Mouse (Mus musculus): ENCODE measurements around the gene Srek1. TPM values are rescaled to one million over a fixed set of nuclear protein-coding genes. Genes with fewer than 3 reads are reported as not detected.

Srek1 gene
- polyA plus RNA-seq, 1 experiment from 2014 or later = 62.0 TPM

- Histone ChIP-seq H3K27ac (replicated peaks) (no peak overlapping the region), H3K4me3 (no peak overlapping the region), H3K9me3 (no peaks in the 10 kb centered on the region), H3K4me2 (no peak overlapping the region), H3K4me1 (replicated peaks) (peaks cover 7% of the 10 kb centered on the region; the same call in 1 of the 2 replicates), H3K36me3 (no peaks in the 10 kb centered on the region), H3K27me3 (no peaks in the 10 kb centered on the region), H3K9ac (no peak overlapping the region)
- 47% methylated on average over 7 of the region's 7 CpGs for WGBS
- no peak for ATAC-seq (ENCODE audit: low FRiP score, low read depth)
These were observed 64.0 kb downstream of the Srek1 start for GRCm38 (mm10) chr13:103710359-103710781.

- peak; percentile 15; the same call in 1 of the 2 replicates for ATAC-seq (ENCODE audit: low FRiP score, low read depth)
These were observed 68.9 kb downstream of the Srek1 start for GRCm38 (mm10) chr13:103705436-103705978.

GRCm38 (mm10) chr13:103703833-103704232, 70.6 kb downstream of the Srek1 start:
- H3K27me3 ChIP-seq = no peaks in the 10 kb centered on the region
- H3K4me1 ChIP-seq (replicated peaks) = no peaks in the 10 kb centered on the region; the same call in 1 of the 2 replicates
- H3K4me2 ChIP-seq = no peak overlapping the region
- no peaks in the 10 kb centered on the region for H3K9me3 ChIP-seq
- 68% methylated on average over 6 of the region's 6 CpGs for WGBS
- no peak for ATAC-seq (ENCODE audit: low FRiP score, low read depth)
- no peak overlapping the region for H3K27ac ChIP-seq (replicated peaks)
- no peak overlapping the region for H3K9ac ChIP-seq
- no peak overlapping the region for H3K4me3 ChIP-seq
- no peaks in the 10 kb centered on the region for H3K36me3 ChIP-seq

More at GRCm38 (mm10) chr13:103705436-103705978, 68.9 kb downstream of the Srek1 start:
- Histone ChIP-seq H3K36me3 (no peaks in the 10 kb centered on the region), H3K4me1 (replicated peaks) (no peaks in the 10 kb centered on the region; the same call in 1 of the 2 replicates), H3K4me2 (no peak overlapping the region), H3K4me3 (no peak overlapping the region), H3K9ac (no peak overlapping the region), H3K9me3 (no peaks in the 10 kb centered on the region), H3K27me3 (no peaks in the 10 kb centered on the region), H3K27ac (replicated peaks) (no peak overlapping the region)
- WGBS = 77% methylated on average over 6 of the region's 6 CpGs

- Histone ChIP-seq H3K4me1 (replicated peaks) (no peaks in the 10 kb centered on the region; the same call in 1 of the 2 replicates), H3K4me2 (no peak overlapping the region), H3K27ac (replicated peaks) (no peak overlapping the region), H3K27me3 (no peaks in the 10 kb centered on the region), H3K36me3 (no peaks in the 10 kb centered on the region), H3K9me3 (no peaks in the 10 kb centered on the region), H3K9ac (no peak overlapping the region), H3K4me3 (no peak overlapping the region)
- peak; percentile 77 for ATAC-seq (ENCODE audit: low FRiP score, low read depth)
- WGBS = 40% methylated on average over 7 of the region's 7 CpGs
These were observed 71.0 kb downstream of the Srek1 start for GRCm38 (mm10) chr13:103703386-103703785.

GRCm38 (mm10) chr13:103702266-103702665, 72.1 kb downstream of the Srek1 start:
- 90% methylated on average over 3 of the region's 3 CpGs for WGBS
- ATAC-seq (ENCODE audit: low FRiP score, low read depth) = no peak
- Histone ChIP-seq H3K36me3 (no peaks in the 10 kb centered on the region), H3K27ac (replicated peaks) (no peak overlapping the region), H3K9me3 (no peaks in the 10 kb centered on the region), H3K4me2 (no peak overlapping the region), H3K9ac (no peak overlapping the region), H3K4me3 (no peak overlapping the region), H3K4me1 (replicated peaks) (peaks cover 3% of the 10 kb centered on the region; the same call in 1 of the 2 replicates), H3K27me3 (no peaks in the 10 kb centered on the region)

GRCm38 (mm10) chr13:103700752-103701151, 73.7 kb downstream of the Srek1 start:
- Histone ChIP-seq H3K9me3 (no peaks in the 10 kb centered on the region), H3K27ac (replicated peaks) (no peak overlapping the region), H3K27me3 (no peaks in the 10 kb centered on the region), H3K36me3 (no peaks in the 10 kb centered on the region), H3K4me2 (no peak overlapping the region), H3K9ac (no peak overlapping the region), H3K4me1 (replicated peaks) (peaks cover 3% of the 10 kb centered on the region; the same call in 1 of the 2 replicates), H3K4me3 (no peak overlapping the region)
- WGBS = 66% methylated on average over 2 of the region's 2 CpGs
- ATAC-seq (ENCODE audit: low FRiP score, low read depth) = no peak

GRCm38 (mm10) chr13:103697993-103698392, 76.4 kb downstream of the Srek1 start:
- Histone ChIP-seq H3K36me3 (no peaks in the 10 kb centered on the region), H3K9ac (no peak overlapping the region), H3K27me3 (no peaks in the 10 kb centered on the region), H3K9me3 (no peaks in the 10 kb centered on the region), H3K27ac (replicated peaks) (no peak overlapping the region), H3K4me1 (replicated peaks) (0 out of 2 replicates have a peak, but pooled peaks cover 3% of the 10 kb centered on the region), H3K4me2 (no peak overlapping the region), H3K4me3 (no peak overlapping the region)
- ATAC-seq (ENCODE audit: low FRiP score, low read depth) = no peak
- WGBS = 76% methylated on average over 9 of the region's 9 CpGs

GRCm38 (mm10) chr13:103696164-103696563, 78.2 kb downstream of the Srek1 start:
- H3K9me3 ChIP-seq = no peaks in the 10 kb centered on the region

GRCm38 (mm10) chr13:103695456-103695855, 79.0 kb downstream of the Srek1 start:
- H3K36me3 ChIP-seq = no peaks in the 10 kb centered on the region
- no peak overlapping the region for H3K27ac ChIP-seq (replicated peaks)
- no peaks in the 10 kb centered on the region for H3K27me3 ChIP-seq
- H3K4me1 ChIP-seq (replicated peaks) = 0 out of 2 replicates have a peak, but pooled peaks cover 3% of the 10 kb centered on the region
- 0 out of 2 replicates have a peak, but pooled peaks have one; percentile 23 for ATAC-seq (ENCODE audit: low FRiP score, low read depth)
- H3K4me3 ChIP-seq = no peak overlapping the region
- 50% methylated on average over 6 of the region's 6 CpGs for WGBS
- no peak overlapping the region for H3K4me2 ChIP-seq
- no peak overlapping the region for H3K9ac ChIP-seq
- no peaks in the 10 kb centered on the region for H3K9me3 ChIP-seq

More at GRCm38 (mm10) chr13:103696164-103696563, 78.2 kb downstream of the Srek1 start:
- no peak for ATAC-seq (ENCODE audit: low FRiP score, low read depth)
- H3K4me1 ChIP-seq (replicated peaks) = 0 out of 2 replicates have a peak, but pooled peaks cover 3% of the 10 kb centered on the region
- no peak overlapping the region for H3K4me2 ChIP-seq
- no peak overlapping the region for H3K27ac ChIP-seq (replicated peaks)
- no peak overlapping the region for H3K9ac ChIP-seq
- WGBS = 35% methylated on average over 9 of the region's 9 CpGs
- no peak overlapping the region for H3K4me3 ChIP-seq
- no peaks in the 10 kb centered on the region for H3K27me3 ChIP-seq
- H3K36me3 ChIP-seq = no peaks in the 10 kb centered on the region

Other genes with a start within 250 kb of the Srek1 start
- 7.1 and 7.8 TPM in 2 replicates for gene Erbin, start 145.9 kb upstream of the Srek1 start, polyA plus RNA-seq (2015; fragmentation: Nextera tagmentation; extraction: Ambion mirVana)

Data from hindbrain, embryonic 15.5 days (tissue).